In the genomic region with DNA sequence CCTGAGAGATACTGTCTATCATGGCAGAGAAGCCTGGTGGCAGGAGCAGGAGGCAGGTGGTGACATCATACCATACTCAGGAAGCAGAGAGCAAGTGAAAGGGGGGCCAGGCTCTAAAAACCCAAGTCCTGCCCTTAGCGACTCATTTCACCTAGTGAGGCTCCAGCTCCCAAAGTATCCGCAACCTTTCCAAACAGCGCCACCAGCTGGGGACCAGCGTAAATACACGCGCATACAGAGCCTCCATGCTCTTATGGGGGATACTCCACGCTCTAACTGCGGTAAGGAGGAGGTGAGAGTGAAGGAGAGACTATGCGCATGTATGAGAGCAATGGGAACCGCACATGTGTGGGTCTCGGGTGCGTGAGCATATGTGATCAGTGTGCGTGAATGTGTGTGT, we compare ENCODE assay signal across 8 mouse cellular contexts. TPM values are rescaled to one million over a fixed set of nuclear protein-coding genes. Genes with fewer than 3 reads are reported as not detected.
A peak's percentile ranks its signal among the peaks of the same experiment; 100 is the strongest.
DNase-seq lines count a peak whose midpoint lies in the region.

No protein-coding gene starts in this region.

- H3K9me3 ChIP-seq in heart, embryonic 10.5 days: no peaks in the 10 kb centered on the region
- H3K9me3 ChIP-seq in embryonic facial prominence, embryonic 10.5 days: no peaks in the 10 kb centered on the region
- H3K9me3 ChIP-seq in limb, embryonic 10.5 days (replicated peaks): no peaks in the 10 kb centered on the region

- H3K36me3 ChIP-seq in heart, embryonic 10.5 days: no peaks in the 10 kb centered on the region
- H3K36me3 ChIP-seq in embryonic facial prominence, embryonic 10.5 days (replicated peaks): no peaks in the 10 kb centered on the region
- no peaks in the 10 kb centered on the region for H3K36me3 ChIP-seq in limb, embryonic 10.5 days

- intact Hi-C loops in heart, postnatal 36 days (cut with DNase I): no loop called here

- 23% methylated on average over 13 of the region's 13 CpGs for WGBS in heart, embryonic 10.5 days
- WGBS in embryonic facial prominence, embryonic 10.5 days: 27% methylated on average over 13 of the region's 13 CpGs
- 35% methylated on average over 13 of the region's 13 CpGs for WGBS in limb, embryonic 10.5 days

- peak; percentile 22 to 32 for DNase-seq in heart, postnatal 36 days
- DNase-seq in heart, embryonic 10.5 days (ENCODE audit: low spot score): no peak
- DNase-seq in urinary bladder, postnatal 14 days (ENCODE audit: low spot score): peak; percentile 20
- DNase-seq in urinary bladder, postnatal 10 days (ENCODE audit: low spot score): no peak
- peak; percentile 62 for DNase-seq in embryonic facial prominence, embryonic 10.5 days (ENCODE audit: low spot score)
- DNase-seq in limb, embryonic 10.5 days (ENCODE audit: low spot score): peak; percentile 74
- DNase-seq in right cerebral cortex, postnatal 14 days: peak; percentile 50
- no peak for DNase-seq in spleen, postnatal 36 days (ENCODE audit: low spot score in 2 of 2)

- no peak overlapping the region for H3K27ac ChIP-seq in heart, embryonic 10.5 days
- no peak overlapping the region for H3K27ac ChIP-seq in embryonic facial prominence, embryonic 10.5 days (replicated peaks)
- no peak overlapping the region for H3K27ac ChIP-seq in limb, embryonic 10.5 days

- H3K27me3 ChIP-seq in heart, embryonic 10.5 days (ENCODE audit: insufficient read depth, poor library complexity, severe bottlenecking): peaks cover 43% of the 10 kb centered on the region
- H3K27me3 ChIP-seq in embryonic facial prominence, embryonic 10.5 days (replicated peaks; ENCODE audit: low read depth, poor library complexity, severe bottlenecking): peaks cover 32% of the 10 kb centered on the region
- peaks cover 59% of the 10 kb centered on the region for H3K27me3 ChIP-seq in limb, embryonic 10.5 days (ENCODE audit: low read depth, poor library complexity, severe bottlenecking)

- no peaks in the 10 kb centered on the region for H3K4me1 ChIP-seq in heart, embryonic 10.5 days
- no peaks in the 10 kb centered on the region for H3K4me1 ChIP-seq in embryonic facial prominence, embryonic 10.5 days
- H3K4me1 ChIP-seq in limb, embryonic 10.5 days: no peaks in the 10 kb centered on the region

- H3K4me3 ChIP-seq in heart, embryonic 10.5 days: no peak overlapping the region
- H3K4me3 ChIP-seq in embryonic facial prominence, embryonic 10.5 days: no peak overlapping the region
- H3K4me3 ChIP-seq in limb, embryonic 10.5 days: no peak overlapping the region

RNA-seq across cellular contexts. Expression of gene Rxrg, which starts 39.9 kb away (rescaled TPM):
- total RNA-seq in heart, postnatal 36 days (2021): 10 to 100 TPM; 55.0 to 69.1 TPM
- polyA plus RNA-seq in heart, embryonic 10.5 days (2016; fragmentation: Nextera tagmentation; extraction: Ambion mirVana): 2.0 and 3.5 TPM in 2 replicates
- polyA plus RNA-seq in embryonic facial prominence, embryonic 10.5 days (2016; fragmentation: Nextera tagmentation; extraction: Ambion mirVana): 3.6 and 4.0 TPM in 2 replicates
- 1.7 and 2.6 TPM in 2 replicates for polyA plus RNA-seq in limb, embryonic 10.5 days (2016; fragmentation: Nextera tagmentation; extraction: Ambion mirVana)

RNA-seq across cellular contexts. Expression of gene Lmx1a, which starts 51.0 kb away (rescaled TPM):
- not detected for total RNA-seq in heart, postnatal 36 days (2021)
- 2.2 and 4.0 TPM in 2 replicates for polyA plus RNA-seq in heart, embryonic 10.5 days (2016; fragmentation: Nextera tagmentation; extraction: Ambion mirVana)
- 2.6 and 4.9 TPM in 2 replicates for polyA plus RNA-seq in embryonic facial prominence, embryonic 10.5 days (2016; fragmentation: Nextera tagmentation; extraction: Ambion mirVana)
- 1.1 and 1.2 TPM in 2 replicates for polyA plus RNA-seq in limb, embryonic 10.5 days (2016; fragmentation: Nextera tagmentation; extraction: Ambion mirVana)

Comparison
In these comparisons a context has a peak if more than half of its experiments do, and no peak if none do; other contexts are left out.
1. DNase-seq: peak in heart, postnatal 36 days (2 of 2), urinary bladder, postnatal 14 days (single experiment), embryonic facial prominence, embryonic 10.5 days (single experiment), limb, embryonic 10.5 days (single experiment) and right cerebral cortex, postnatal 14 days (single experiment); none in heart, embryonic 10.5 days (single experiment), urinary bladder, postnatal 10 days (single experiment) and spleen, postnatal 36 days (0 of 2).